Mouse (Mus musculus): ENCODE data around the gene Pik3ip1. TPM values are rescaled to one million over a fixed set of nuclear protein-coding genes. Genes with fewer than 3 reads are reported as not detected.

The Pik3ip1 gene
- polyA plus RNA-seq, 1 experiment from 2014 or later, result 15.8 TPM

DNA sequence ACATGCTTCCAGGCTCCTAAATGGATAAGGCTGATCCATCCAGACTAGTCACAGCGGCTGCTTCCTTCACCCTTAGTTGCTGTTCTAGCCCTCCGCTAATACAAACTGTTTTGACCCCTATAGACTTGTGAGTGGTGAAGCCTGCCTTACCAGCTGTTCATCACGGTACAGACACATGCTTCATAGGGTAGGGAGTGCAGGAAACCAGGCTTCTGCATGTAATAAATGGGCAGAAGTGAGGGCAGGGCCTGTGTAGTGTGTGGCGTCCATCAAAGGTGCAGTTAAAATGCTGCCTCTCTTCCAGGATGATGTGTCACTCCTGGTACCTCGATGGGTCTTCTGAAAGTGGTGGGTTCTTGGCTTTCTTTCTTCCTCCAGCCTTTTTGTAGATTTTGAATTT, 7.8 kb downstream of the Pik3ip1 start:
- H3K9me3 ChIP-seq (replicated peaks), result no peaks in the 10 kb centered on the region
- 58% methylated on average over 5 of the region's 5 CpGs for WGBS
- no peak for ATAC-seq (ENCODE audit: insufficient number of reproducible peaks, low FRiP score, low TSS enrichment, low read depth)
- H3K4me1 ChIP-seq, result peaks cover 20% of the 10 kb centered on the region
- no peak overlapping the region for H3K9ac ChIP-seq
- H3K27ac ChIP-seq (replicated peaks), result 0 out of 2 replicates have a peak overlapping the region, but pooled peaks have one; percentile 17
- peaks cover 9% of the 10 kb centered on the region; the same call in 1 of the 2 replicates for H3K36me3 ChIP-seq
- no peaks in the 10 kb centered on the region for H3K27me3 ChIP-seq
- no peak overlapping the region for H3K4me2 ChIP-seq (replicated peaks)
- H3K4me3 ChIP-seq (replicated peaks), result no peak overlapping the region

DNA sequence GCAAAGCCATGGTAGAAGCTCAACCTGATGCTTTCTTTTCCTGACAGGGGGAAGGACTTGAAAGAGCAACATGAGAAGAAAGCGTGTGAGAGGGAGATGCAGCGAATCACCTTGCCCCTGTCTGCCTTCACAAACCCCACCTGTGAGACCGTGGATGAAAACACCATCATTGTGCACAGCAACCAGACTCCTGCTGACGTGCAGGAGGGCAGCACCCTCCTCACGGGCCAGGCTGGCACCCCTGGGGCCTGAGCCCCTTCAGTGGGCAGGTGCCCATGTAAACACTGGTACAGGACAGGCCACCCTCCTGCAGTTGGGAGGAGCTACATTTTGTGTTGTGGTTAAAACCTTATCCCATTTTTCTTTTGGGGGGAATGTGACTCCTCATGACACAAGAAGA, 11.3 kb downstream of the Pik3ip1 start:
- no peaks in the 10 kb centered on the region for H3K27me3 ChIP-seq
- ATAC-seq (ENCODE audit: insufficient number of reproducible peaks, low FRiP score, low TSS enrichment, low read depth), result no peak
- H3K27ac ChIP-seq (replicated peaks), result no peak overlapping the region
- H3K4me3 ChIP-seq (replicated peaks), result no peak overlapping the region
- H3K9me3 ChIP-seq (replicated peaks), result no peaks in the 10 kb centered on the region
- H3K9ac ChIP-seq, result no peak overlapping the region
- peaks cover 11% of the 10 kb centered on the region for H3K4me1 ChIP-seq
- H3K4me2 ChIP-seq (replicated peaks), result no peak overlapping the region
- peaks cover 38% of the 10 kb centered on the region for H3K36me3 ChIP-seq
- 78% methylated on average over 5 of the region's 5 CpGs for WGBS

DNA sequence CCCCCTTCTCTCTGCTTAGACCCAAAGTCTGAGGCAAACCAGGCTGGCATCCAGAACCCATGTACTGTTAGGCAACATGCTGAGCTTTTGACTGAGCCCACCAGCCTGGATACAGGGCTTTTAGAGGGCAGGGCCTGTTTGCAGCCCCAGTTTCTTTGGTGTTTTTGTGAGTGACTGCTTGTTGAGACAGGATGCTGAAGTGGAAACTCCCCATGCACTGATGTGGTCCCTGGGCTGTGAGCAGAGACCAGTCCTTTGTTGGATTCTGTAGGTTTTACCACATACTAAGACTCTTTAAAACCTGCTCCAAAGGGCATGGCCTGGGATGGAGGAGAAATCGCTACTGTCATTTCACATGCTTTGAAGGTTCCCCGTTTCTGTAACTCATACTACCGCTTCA, 14.7 kb downstream of the Pik3ip1 start:
- no peaks in the 10 kb centered on the region for H3K27me3 ChIP-seq
- H3K9me3 ChIP-seq (replicated peaks), result no peaks in the 10 kb centered on the region
- no peak overlapping the region for H3K4me3 ChIP-seq (replicated peaks)
- H3K4me2 ChIP-seq (replicated peaks), result no peak overlapping the region
- H3K4me1 ChIP-seq, result peaks cover 11% of the 10 kb centered on the region
- H3K36me3 ChIP-seq, result peaks cover 40% of the 10 kb centered on the region
- 66% methylated on average over 3 of the region's 3 CpGs for WGBS
- ATAC-seq (ENCODE audit: insufficient number of reproducible peaks, low FRiP score, low TSS enrichment, low read depth), result no peak
- H3K27ac ChIP-seq (replicated peaks), result no peak overlapping the region
- H3K9ac ChIP-seq, result no peak overlapping the region

DNA sequence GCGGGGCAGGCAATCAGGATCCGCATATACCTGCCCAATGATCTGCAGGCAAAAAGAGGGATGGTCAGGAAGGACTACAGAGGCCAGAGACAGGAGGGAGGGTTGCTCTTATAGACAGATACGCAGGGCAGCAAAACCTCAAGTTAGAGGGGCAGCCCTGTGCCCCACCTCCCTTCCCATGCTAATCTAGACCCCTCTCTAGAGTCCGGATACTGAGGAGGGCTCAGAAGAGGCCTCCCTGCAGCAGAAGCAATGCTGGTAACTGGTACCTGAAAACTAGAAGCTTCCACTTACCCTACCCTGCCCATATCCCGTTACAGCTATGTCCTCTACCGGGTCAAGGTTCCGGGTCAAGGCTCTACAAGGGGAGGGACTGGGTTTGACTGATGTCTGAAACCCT, 16.1 kb downstream of the Pik3ip1 start:
- ATAC-seq (ENCODE audit: insufficient number of reproducible peaks, low FRiP score, low TSS enrichment, low read depth), result no peak
- no peak overlapping the region for H3K4me2 ChIP-seq (replicated peaks)
- 91% methylated on average over 7 of the region's 7 CpGs for WGBS
- peaks cover 53% of the 10 kb centered on the region for H3K36me3 ChIP-seq
- no peak overlapping the region for H3K4me3 ChIP-seq (replicated peaks)
- H3K27me3 ChIP-seq, result no peaks in the 10 kb centered on the region
- H3K27ac ChIP-seq (replicated peaks), result no peak overlapping the region
- no peaks in the 10 kb centered on the region for H3K9me3 ChIP-seq (replicated peaks)
- no peak overlapping the region for H3K9ac ChIP-seq
- peaks cover 11% of the 10 kb centered on the region for H3K4me1 ChIP-seq

DNA sequence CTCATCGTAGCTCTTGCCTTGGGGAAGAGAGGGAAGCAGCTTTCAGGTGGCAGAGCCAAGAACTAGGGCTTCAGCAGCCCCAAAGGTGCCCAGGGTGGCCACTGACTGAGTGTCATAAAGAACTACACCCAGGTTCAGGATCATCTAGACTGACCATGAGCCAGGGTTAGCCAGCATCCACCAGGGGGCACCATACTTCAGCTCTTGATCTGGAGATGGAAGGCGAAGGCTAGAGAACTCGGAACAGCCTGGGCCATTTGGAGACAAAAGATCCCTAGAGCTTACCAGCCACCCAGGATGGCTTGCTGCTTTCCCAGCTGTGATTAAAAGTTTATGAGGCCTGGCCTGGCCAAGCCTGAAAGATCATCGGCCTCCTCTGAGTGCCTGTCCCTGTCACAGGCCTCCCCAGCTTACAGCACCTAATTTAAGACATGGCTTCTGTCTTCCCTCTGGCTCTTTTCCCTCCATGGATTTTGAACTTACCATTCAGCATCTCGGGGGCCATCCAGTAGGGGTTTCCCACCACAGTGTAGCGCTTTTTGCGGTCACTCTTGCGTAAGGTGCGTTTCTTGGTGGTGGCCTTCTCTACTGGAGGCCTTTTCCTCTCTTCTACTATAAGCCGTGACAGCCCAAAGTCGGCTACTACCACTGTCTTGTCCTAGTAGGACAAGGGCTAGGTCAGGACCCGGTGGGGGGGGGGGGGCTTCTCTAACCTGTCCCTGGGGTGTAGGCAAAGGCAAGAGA, 17.1 kb downstream of the Pik3ip1 start:
- ATAC-seq (ENCODE audit: insufficient number of reproducible peaks, low FRiP score, low TSS enrichment, low read depth), result 0 out of 2 replicates have a peak, but pooled peaks have one; percentile 11
- Histone ChIP-seq H3K4me2 (replicated peaks) (no peak overlapping the region), H3K9ac (no peak overlapping the region), H3K27me3 (no peaks in the 10 kb centered on the region), H3K4me3 (replicated peaks) (no peak overlapping the region), H3K36me3 (peaks cover 58% of the 10 kb centered on the region), H3K4me1 (peaks cover 11% of the 10 kb centered on the region), H3K9me3 (replicated peaks) (no peaks in the 10 kb centered on the region), H3K27ac (replicated peaks) (0 out of 2 replicates have a peak overlapping the region, but pooled peaks have one; percentile 34)
- 65% methylated on average over 12 of the region's 12 CpGs for WGBS

DNA sequence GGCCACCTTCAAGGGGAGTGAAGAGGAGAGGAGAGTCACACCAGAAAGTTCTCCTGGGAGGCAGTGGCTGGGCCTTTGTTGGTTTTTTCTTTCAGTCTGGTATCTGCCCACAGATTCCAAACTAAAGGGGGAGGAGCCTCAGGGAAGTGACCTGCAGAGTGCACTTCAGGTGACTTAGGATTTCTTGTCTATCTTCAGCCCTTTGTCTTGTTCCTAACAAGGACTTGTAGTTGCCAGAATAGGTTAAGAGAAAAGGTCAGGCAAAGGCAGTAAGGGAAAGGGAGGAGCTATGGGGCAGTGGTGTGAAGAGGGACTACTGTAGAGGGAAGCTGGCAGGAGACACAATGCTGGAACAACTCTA, 17.6 kb downstream of the Pik3ip1 start:
- H3K27me3 ChIP-seq, result no peaks in the 10 kb centered on the region
- H3K27ac ChIP-seq (replicated peaks), result no peak overlapping the region
- peaks cover 11% of the 10 kb centered on the region for H3K4me1 ChIP-seq
- H3K4me2 ChIP-seq (replicated peaks), result no peak overlapping the region
- H3K4me3 ChIP-seq (replicated peaks), result no peak overlapping the region
- no peaks in the 10 kb centered on the region for H3K9me3 ChIP-seq (replicated peaks)
- no peak for ATAC-seq (ENCODE audit: insufficient number of reproducible peaks, low FRiP score, low TSS enrichment, low read depth)
- H3K36me3 ChIP-seq, result peaks cover 60% of the 10 kb centered on the region
- no peak overlapping the region for H3K9ac ChIP-seq

DNA sequence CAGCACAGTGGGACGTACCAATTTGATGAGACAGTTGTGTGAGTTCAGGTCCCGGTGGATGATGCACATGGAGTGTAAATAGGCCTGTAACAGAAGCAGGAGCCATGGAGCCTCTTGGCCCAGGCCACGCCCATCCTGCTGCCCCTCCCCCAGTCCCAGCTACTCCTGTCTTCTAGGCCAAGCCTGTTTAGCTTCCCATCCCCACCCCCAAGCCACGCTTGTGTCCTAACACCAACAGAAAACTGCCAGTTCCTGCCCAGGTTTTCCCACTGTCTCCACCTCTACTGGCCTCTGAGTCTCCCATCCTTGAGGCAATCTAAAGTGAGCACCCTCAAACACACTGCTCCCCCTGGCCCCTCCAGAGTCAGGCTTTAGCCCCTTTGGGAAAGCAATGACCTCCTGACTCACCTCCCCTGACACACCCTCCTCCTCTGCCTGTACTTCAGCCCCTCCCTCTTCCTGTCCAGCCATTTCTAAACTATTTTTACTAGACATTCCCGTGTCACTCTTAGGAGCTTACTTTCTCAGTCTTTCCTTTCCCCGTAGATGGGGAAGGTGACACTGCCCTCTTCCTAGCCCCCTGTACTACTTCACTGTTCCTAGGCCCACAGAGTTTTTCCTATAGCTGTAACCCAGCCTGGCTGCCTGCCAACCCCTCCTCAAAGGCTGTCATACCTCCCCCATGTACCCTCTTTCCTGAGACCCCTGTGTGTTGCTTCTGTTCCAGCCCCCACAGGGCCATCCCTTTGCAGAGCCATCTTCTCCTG, 18.6 kb downstream of the Pik3ip1 start:
- H3K4me3 ChIP-seq (replicated peaks), result no peak overlapping the region
- 20% methylated on average over 6 of the region's 6 CpGs for WGBS
- H3K36me3 ChIP-seq, result peaks cover 63% of the 10 kb centered on the region
- ATAC-seq (ENCODE audit: insufficient number of reproducible peaks, low FRiP score, low TSS enrichment, low read depth), result no peak
- no peaks in the 10 kb centered on the region for H3K9me3 ChIP-seq (replicated peaks)
- H3K4me2 ChIP-seq (replicated peaks), result no peak overlapping the region
- peaks cover 11% of the 10 kb centered on the region for H3K4me1 ChIP-seq
- H3K27ac ChIP-seq (replicated peaks), result peak overlapping the region; percentile 58; the same call in 1 of the 2 replicates
- H3K27me3 ChIP-seq, result no peaks in the 10 kb centered on the region
- H3K9ac ChIP-seq, result no peak overlapping the region

DNA sequence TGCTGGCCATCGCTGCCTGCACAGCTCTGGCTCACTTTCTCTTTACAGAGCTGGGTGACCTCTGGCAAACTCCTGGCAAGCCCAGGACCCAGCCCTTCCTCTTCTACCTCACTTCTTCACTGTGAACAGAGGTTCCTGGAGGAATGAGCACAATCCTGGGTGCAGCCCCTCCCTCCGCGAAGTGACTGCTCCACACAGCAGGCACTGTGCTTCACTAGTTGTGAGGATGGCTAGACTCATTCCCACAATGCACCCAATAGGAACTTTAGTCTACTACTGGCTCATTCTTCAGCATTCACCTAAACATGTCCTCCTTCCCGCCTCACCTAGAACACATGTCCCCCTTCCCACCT, 19.1 kb downstream of the Pik3ip1 start:
- 83% methylated on average over 4 of the region's 4 CpGs for WGBS
- Histone ChIP-seq H3K27me3 (no peaks in the 10 kb centered on the region), H3K4me1 (peaks cover 11% of the 10 kb centered on the region), H3K4me2 (replicated peaks) (no peak overlapping the region), H3K9ac (no peak overlapping the region), H3K9me3 (replicated peaks) (no peaks in the 10 kb centered on the region), H3K27ac (replicated peaks) (no peak overlapping the region), H3K36me3 (peaks cover 63% of the 10 kb centered on the region), H3K4me3 (replicated peaks) (no peak overlapping the region)
- no peak for ATAC-seq (ENCODE audit: insufficient number of reproducible peaks, low FRiP score, low TSS enrichment, low read depth)

DNA sequence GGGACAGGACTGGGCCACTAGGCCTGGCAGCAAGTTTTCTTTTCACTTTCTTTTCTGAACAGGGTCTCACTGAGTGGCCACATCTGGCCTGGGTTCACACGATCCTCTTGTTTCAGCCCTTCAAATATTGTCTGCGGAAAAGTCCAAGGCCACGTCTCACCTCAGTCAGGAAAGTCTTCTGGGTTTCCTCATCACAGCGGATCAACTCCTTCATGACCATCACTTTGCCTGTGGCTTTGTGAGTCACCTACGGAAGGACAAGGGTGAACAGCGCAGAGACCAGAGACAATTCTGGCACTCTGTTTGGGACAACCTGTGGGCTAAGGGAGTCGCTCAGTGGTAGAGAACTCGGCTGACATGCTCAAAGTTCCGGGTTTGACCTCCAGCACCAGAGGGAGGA, 21.9 kb downstream of the Pik3ip1 start:
- Histone ChIP-seq H3K36me3 (peaks cover 62% of the 10 kb centered on the region), H3K9ac (no peak overlapping the region), H3K4me1 (peaks cover 11% of the 10 kb centered on the region), H3K4me3 (replicated peaks) (no peak overlapping the region), H3K27me3 (no peaks in the 10 kb centered on the region), H3K4me2 (replicated peaks) (no peak overlapping the region), H3K9me3 (replicated peaks) (no peaks in the 10 kb centered on the region), H3K27ac (replicated peaks) (no peak overlapping the region)
- ATAC-seq (ENCODE audit: insufficient number of reproducible peaks, low FRiP score, low TSS enrichment, low read depth), result no peak
- WGBS, result 89% methylated on average over 9 of the region's 9 CpGs

DNA sequence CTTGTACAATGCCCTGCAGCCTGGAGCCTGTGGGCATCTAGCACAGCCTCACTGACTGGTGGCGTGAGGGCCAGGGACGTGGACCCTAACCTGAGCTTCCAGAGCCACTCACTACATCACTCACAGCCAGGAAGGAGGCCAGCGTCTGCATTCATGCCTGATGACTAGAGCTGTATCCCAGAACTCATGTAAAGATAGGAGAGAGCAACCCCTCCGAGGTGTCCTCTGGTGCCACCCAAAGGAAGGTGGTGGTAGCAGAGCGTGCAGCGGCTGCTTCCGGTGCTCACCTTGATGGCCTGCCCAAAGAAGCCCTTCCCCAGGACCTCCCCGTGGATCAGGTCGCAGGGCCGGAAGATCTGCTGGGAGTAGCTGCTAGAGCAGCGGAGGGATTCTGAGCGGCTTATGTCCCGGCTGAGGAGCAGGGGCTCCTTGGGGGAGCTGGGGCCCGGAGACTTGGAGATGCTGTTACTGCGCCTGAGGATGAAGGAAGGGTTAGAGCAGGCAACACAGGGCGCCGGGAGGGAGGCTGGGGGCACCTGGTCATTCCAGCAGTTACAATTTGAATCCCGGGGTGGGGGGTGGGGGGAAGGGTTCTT, 22.9 kb downstream of the Pik3ip1 start:
- Histone ChIP-seq H3K27ac (replicated peaks) (no peak overlapping the region), H3K9ac (no peak overlapping the region), H3K4me3 (replicated peaks) (no peak overlapping the region), H3K27me3 (no peaks in the 10 kb centered on the region), H3K4me1 (peaks cover 11% of the 10 kb centered on the region), H3K9me3 (replicated peaks) (no peaks in the 10 kb centered on the region), H3K4me2 (replicated peaks) (no peak overlapping the region), H3K36me3 (peaks cover 70% of the 10 kb centered on the region)
- WGBS, result 43% methylated on average over 18 of the region's 18 CpGs
- ATAC-seq (ENCODE audit: insufficient number of reproducible peaks, low FRiP score, low TSS enrichment, low read depth), result no peak

DNA sequence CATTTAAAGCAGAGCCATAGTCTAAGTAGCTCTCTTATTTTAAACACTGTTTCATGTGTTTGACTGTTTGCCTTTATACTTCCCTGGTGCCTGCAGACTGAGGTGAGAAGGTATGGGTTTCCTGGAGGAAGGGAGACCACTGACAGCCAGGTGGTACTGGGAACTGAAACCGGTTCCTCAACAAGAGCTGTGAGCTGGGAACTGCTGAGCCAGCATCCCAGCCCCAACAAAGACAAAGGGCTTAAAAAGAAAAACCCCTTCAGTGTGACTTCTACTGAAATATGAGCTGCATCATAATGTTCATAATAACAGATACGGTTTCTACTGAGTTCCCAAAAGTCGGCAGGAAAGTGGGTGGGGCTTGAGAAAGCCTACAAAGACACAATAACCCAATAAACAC, 32.7 kb downstream of the Pik3ip1 start:
- 44% methylated on average over 3 of the region's 3 CpGs for WGBS
- Histone ChIP-seq H3K27me3 (no peaks in the 10 kb centered on the region), H3K27ac (replicated peaks) (0 out of 2 replicates have a peak overlapping the region, but pooled peaks have one; percentile 7), H3K9me3 (replicated peaks) (no peaks in the 10 kb centered on the region), H3K4me3 (replicated peaks) (no peak overlapping the region), H3K9ac (no peak overlapping the region), H3K4me1 (peaks cover 15% of the 10 kb centered on the region; the same call in 1 of the 2 replicates), H3K36me3 (peaks cover 27% of the 10 kb centered on the region), H3K4me2 (replicated peaks) (no peak overlapping the region)
- ATAC-seq (ENCODE audit: insufficient number of reproducible peaks, low FRiP score, low TSS enrichment, low read depth), result no peak

Measured in embryonic facial prominence, embryonic 15.5 days (tissue).